Mouse (Mus musculus) mouse embryonic stem cell (cell line): Measurements from ENCODE around the gene Ank2.

ENCODE experiments used
- in situ Hi-C, 2 experiments: fragments of 300-500 bp; cut with MboI; formaldehyde crosslinking; loops; 1 replicate in 1 of 2; 3 replicates in 1 of 2; pipeline ENCODE4 v1.14.3; 2019 to 2020; ENCODE audit warnings: low sequenced_read_pairs in 2 of 2, low pct_unique_long_range_greater_than_20kb in 1 of 2, mixed read lengths in 1 of 2; ENCODE audit not compliant: unreplicated experiment in 1 of 2

Gene Ank2

GRCm38 (mm10) chr3:127275953-127276352, 223.2 kb downstream of the Ank2 start:
- in situ Hi-C loops = no loop called here

GRCm38 (mm10) chr3:127272801-127273200, 226.3 kb downstream of the Ank2 start:
- in situ Hi-C loops = no loop called here

GRCm38 (mm10) chr3:127269616-127270015, 229.5 kb downstream of the Ank2 start:
- in situ Hi-C loops = loop anchor here (10.0 kb wide), 1 partner anchor 85 kb away; no protein-coding TSS in a partner anchor

GRCm38 (mm10) chr3:127267846-127268245, 231.3 kb downstream of the Ank2 start:
- in situ Hi-C loops = loop anchor here (10.0 kb wide), 1 partner anchor 83 kb away; no protein-coding TSS in a partner anchor

GRCm38 (mm10) chr3:127265732-127266131, 233.4 kb downstream of the Ank2 start:
- in situ Hi-C loops = loop anchor here (10.0 kb wide), 1 partner anchor 81 kb away; no protein-coding TSS in a partner anchor

GRCm38 (mm10) chr3:127265182-127265581, 234.0 kb downstream of the Ank2 start:
- in situ Hi-C loops = loop anchor here (10.0 kb wide), 1 partner anchor 80 kb away; no protein-coding TSS in a partner anchor

- in situ Hi-C loops = loop anchor here (10.0 kb wide), 1 partner anchor 76 kb away; no protein-coding TSS in a partner anchor
Observed at GRCm38 (mm10) chr3:127260786-127261166, 238.4 kb downstream of the Ank2 start.

- in situ Hi-C loops = loop anchor here (10.0 kb wide), 1 partner anchor 75 kb away; no protein-coding TSS in a partner anchor
Observed at GRCm38 (mm10) chr3:127260007-127260785, 239.0 kb downstream of the Ank2 start.

- in situ Hi-C loops = no loop called here
Observed at GRCm38 (mm10) chr3:127258466-127259075, 240.6 kb downstream of the Ank2 start.

- in situ Hi-C loops = no loop called here
Observed at GRCm38 (mm10) chr3:127257969-127258368, 241.2 kb downstream of the Ank2 start.

- in situ Hi-C loops = no loop called here
Observed at GRCm38 (mm10) chr3:127257279-127257925, 241.7 kb downstream of the Ank2 start.

- in situ Hi-C loops = no loop called here
Observed at GRCm38 (mm10) chr3:127256681-127257080, 242.5 kb downstream of the Ank2 start.

- in situ Hi-C loops = no loop called here
Observed at GRCm38 (mm10) chr3:127250930-127251329, 248.2 kb downstream of the Ank2 start.

- in situ Hi-C loops = no loop called here
Observed at GRCm38 (mm10) chr3:127248611-127249010, 250.5 kb downstream of the Ank2 start.

GRCm38 (mm10) chr3:127246989-127247708, 252.0 kb downstream of the Ank2 start:
- in situ Hi-C loops = no loop called here

- in situ Hi-C loops = no loop called here
Observed at GRCm38 (mm10) chr3:127243928-127244642, 255.1 kb downstream of the Ank2 start.

- in situ Hi-C loops = no loop called here
Observed at GRCm38 (mm10) chr3:127242234-127242810, 256.8 kb downstream of the Ank2 start.

- in situ Hi-C loops = no loop called here
Observed at GRCm38 (mm10) chr3:127235271-127235670, 263.9 kb downstream of the Ank2 start.
